Mouse (Mus musculus) adrenal gland, postnatal 10 days (tissue): ENCODE results near the gene Jam3. TPM values are rescaled to one million over a fixed set of nuclear protein-coding genes. Genes with fewer than 3 reads are reported as not detected.

ENCODE experiments used
- DNase-seq: peaks from one replicate; pipeline ENCODE4 v3.0.0; 2021; ENCODE audit warnings: mixed read lengths
- long read RNA-seq, 2 experiments: library from polyadenylated mRNA; stranded (forward); transcript quantifications; one replicate each; pipeline ENCODE4 v2.0.0; 2021
- total RNA-seq, 2 experiments: library from RNA; stranded (reverse); gene quantifications; 2 replicates each; pipeline ENCODE4 v1.2.3; 2021

The Jam3 gene
- total RNA-seq = 10 to 100 TPM; 31.2 to 35.0 TPM
- long read RNA-seq, experiment 1, transcript Jam3-201 (9 exons, 1,942 nt) = major isoform, 44 of 52 reads
- long read RNA-seq, experiment 1, partial matches to known transcripts = 1 of 52 reads
- long read RNA-seq, experiment 1, other reads (novel, unspliced or antisense) = 5 of 52 reads
- long read RNA-seq, experiment 2, transcript Jam3-201 (9 exons, 1,942 nt) = major isoform, 28 of 31 reads
- long read RNA-seq, experiment 2, partial matches to known transcripts = 0 of 31 reads
- long read RNA-seq, experiment 2, other reads (novel, unspliced or antisense) = 3 of 31 reads

GRCm38 (mm10) chr9:27154763-27155530 lies at the start of gene Jam3:
TSS of gene Jam3 (minus strand) at chr9:27155421.
- peak; percentile 95 for DNase-seq

- no peak for DNase-seq
These were observed 49.0 kb upstream of the Jam3 start for GRCm38 (mm10) chr9:27204201-27204600.

- DNase-seq = peak; percentile 65
These were observed 47.9 kb upstream of the Jam3 start for GRCm38 (mm10) chr9:27203134-27203533.

- no peak for DNase-seq
These were observed 46.4 kb upstream of the Jam3 start for GRCm38 (mm10) chr9:27201472-27202219.

GRCm38 (mm10) chr9:27193592-27194080 lies 38.4 kb upstream of the Jam3 start:
- DNase-seq = no peak

DNA sequence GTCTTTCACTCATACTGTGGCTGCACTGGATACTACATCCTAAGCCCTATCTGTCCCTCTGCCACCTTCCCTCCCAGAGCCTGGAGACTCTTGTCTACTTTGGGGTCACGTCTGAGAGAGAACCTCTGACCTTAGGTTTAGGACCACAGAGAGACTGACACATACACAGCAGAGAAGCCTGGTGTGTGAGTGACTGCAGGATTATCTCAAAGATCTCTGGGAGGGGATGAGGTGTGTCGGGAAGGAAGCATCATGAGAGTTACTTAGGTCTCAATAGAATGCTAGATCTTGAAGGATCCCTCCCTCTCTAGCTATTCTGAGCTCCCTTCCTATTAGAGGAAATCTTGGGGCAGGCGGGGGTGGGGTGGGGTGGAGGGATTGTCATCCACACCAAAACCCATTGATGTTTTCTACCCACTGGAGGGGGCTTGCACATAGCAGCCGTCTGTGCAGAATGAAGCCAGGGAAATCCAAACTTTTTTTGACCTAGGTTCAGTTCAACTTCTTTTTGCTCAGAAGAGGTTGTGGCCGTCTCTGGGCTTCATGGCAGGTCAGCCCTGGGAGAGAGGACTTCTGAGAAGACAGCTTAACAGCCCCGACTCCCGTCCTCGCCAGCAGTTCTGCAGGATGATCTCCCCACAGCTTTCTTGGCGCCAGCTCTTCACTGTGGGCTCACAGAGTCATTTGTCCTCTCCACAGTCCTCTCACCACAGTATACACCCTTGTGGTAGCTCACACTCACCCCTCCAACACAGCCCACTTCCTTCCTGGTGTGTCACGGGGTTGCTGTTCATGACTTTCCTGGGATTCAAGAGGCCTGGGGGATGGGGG lies 37.8 kb upstream of the Jam3 start:
- DNase-seq = no peak

DNA sequence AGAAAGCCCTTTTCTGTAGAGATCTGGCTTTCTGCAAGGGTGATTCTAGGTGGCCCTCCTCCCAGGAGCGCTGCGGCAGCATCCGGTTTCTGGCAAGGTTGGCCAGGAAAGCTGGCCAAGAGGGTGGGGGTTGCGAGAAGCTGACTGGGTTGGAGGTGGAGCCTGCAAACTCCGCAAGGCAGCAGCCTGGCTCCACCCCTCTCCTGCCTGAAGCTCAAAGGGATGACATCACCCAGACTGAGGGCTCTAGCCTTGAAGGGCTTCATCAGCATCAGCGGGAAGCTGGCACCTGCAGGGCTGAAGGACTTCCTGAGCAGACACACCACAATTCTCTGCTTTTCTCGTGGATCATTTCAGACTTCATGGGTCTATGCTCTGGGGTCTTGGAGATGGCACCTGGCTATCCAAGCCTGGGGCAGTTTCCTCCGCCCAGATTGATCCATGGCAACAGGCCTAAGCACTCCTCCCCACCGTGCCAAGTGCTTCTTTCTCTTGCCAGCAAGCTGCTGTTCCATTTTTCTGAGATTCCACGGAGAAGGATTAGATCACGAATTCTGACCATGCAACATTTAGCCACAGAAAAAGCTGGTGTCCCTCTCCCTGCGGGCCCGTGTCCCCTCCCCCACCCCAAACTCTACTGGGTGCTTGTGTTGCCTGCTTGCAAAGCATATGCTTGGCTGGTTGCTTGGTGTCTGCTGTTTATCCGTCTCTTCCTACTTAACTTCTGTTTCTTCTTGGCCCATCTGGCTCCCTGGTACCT lies 37.0 kb upstream of the Jam3 start:
- DNase-seq = peak; percentile 94

DNA sequence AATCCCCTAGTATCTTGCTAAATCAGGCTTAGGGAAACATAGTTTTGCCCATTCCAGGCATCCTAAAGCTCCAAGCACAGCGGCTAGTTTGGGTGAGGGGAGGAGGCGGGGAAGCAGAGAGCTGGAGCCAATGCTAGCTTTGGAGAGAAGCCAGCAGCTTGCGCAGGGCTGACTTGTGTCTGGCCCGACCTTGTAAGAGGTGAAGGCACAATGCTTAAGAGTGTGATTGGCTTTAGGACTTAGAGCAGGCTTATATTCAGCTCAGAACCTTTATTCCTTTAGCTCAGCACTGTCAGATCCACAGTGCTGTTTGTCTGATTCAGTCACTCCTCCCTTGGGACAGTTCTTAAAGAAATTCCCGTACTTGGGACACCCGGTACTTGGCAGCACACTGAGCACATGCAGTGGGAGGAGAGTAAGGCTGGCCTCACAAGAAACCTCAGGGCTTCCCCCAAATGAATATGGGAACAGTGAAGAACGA lies 36.3 kb upstream of the Jam3 start:
- peak; percentile 90 for DNase-seq

DNA sequence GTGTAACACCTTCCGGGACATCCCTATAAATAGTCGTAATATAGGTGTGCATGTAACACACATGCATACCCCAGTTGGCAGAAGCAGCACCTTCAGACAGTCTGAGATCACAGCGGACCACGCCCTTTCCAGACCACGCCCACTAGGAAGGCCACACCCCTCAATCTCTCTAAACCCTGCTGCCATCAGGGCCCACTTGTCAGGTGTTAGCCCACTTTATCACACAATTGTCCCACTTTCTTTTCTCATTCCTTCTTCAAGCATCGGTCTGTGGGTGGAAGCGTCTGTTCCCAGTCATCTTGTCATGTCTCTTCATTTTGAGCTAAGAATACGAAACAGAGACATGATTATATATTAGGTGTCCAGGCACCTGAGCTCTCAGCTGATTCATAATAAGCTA lies 35.2 kb upstream of the Jam3 start:
- no peak for DNase-seq

DNA sequence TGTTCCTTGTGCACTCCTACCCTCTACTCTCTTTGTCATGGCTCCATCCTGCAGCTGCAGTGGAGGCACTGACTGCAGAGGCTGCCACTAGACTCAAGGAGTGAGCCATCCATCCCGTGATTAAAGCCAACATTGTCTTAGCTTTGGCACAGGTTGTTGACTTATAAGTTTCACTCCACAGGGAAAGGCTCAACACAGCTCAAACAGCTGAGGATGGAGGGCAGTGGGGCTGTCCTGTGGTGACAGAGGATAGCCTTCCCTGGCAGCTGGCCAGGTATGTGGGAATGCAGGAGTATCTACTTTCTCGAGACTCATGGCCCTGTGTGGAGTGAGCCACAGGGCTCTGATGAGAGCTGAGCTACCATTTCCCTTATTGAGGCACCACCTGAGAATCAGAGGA lies 34.1 kb upstream of the Jam3 start:
- DNase-seq = no peak

- DNase-seq = no peak
These were observed 33.5 kb upstream of the Jam3 start for GRCm38 (mm10) chr9:27188677-27189241.

DNA sequence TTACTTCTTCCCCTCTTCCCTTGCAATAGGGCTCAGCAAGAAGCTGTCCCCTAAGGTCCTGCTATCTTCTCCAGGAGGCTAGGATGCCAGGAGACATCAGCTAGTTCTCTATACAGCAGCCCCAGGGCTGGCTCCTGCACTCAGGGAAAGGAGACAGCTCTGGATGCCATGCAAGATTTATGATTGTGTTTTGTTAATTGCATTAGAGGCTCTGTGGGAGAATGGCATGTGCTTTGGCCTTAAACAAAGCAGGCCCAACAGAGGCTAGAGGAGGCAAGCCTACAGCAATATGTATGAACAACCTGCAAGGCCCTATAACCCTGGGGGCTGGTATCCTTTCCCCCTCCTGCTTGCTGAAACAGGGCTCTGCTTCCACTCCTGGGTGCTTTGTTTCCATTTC lies 30.6 kb upstream of the Jam3 start:
- no peak for DNase-seq

DNA sequence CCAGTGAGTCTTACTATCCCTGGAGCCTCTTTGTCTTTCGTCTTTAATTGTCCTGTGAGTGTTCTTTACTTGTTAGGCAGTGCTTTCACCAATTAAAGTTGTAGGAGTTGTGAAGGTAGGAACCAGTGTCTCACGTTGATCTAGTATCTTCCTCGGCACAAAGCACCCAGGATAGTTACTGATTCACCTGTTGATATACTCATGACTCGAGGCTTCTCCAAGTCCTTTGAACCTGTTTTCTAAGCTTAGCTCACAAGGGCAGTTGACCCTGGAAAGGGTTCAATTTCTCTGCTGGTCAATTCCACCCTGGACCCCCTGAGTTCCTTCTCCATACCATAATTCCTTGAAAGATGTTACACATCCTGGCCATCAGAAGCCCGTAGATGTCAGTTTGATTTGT lies 26.9 kb upstream of the Jam3 start:
- DNase-seq = no peak

GRCm38 (mm10) chr9:27180492-27180891 lies 25.3 kb upstream of the Jam3 start:
- no peak for DNase-seq

- DNase-seq = no peak
These were observed 23.7 kb upstream of the Jam3 start for GRCm38 (mm10) chr9:27178935-27179334.

GRCm38 (mm10) chr9:27176154-27176553 lies 20.9 kb upstream of the Jam3 start:
- DNase-seq = peak; percentile 68

DNA sequence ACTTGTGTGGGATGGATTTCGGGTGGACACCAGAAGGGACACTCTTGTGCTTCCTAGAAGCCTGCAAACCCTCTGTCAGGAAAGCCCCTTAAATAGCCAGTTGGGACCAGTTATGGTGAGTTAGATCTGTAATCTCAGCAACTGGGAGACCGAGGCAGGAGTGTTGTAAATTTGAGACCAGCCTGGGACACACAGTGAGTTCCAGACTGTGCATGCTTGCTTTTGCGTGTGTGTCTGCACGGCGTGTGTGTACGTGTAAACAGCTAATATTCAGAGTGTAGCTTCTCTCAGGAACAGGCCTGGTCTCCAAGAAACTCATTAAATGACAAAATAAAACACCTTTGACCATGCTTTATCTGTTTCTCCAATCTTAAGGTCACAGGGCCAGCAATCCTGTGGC lies 20.5 kb upstream of the Jam3 start:
- DNase-seq = no peak

DNA sequence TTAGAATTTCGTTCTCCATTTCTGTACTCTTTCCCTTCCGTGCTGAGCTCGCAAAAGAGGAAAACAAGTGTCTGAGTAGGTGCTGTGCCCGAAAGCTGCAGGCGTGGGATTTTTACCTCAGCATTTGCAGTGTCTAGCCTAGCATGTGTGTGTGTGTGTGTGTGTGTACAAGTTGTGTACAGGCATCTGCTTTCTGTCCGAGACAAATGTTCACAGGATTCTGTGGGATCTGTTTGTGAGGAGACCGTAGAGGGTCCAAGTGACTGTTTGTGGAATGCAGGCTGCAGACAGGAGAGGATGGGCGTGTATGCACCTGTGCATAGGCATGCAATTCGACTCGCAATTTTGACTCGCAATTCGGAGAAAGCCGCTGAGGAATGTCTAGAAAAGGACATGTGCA lies 20.0 kb upstream of the Jam3 start:
- DNase-seq = no peak

DNA sequence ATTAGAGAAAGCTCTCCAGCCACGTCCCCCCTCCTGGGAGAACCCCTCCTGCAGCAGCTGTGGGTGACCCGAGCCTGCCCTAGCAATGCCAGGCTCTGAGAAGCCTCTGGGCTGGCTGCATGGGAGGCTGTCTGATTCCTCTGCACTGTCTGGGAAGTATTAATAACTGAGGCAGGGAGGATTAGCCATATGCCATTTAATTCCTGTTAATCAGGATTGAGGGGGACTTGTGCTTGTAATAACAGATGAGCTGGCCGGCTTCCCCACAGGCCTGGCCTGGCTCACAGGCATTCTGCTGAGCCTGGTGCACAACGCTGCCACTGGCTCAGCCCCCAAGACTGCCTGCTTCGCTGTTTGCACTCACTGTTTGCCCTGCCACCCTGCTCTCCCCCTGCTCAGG lies 18.9 kb upstream of the Jam3 start:
- DNase-seq = no peak

DNA sequence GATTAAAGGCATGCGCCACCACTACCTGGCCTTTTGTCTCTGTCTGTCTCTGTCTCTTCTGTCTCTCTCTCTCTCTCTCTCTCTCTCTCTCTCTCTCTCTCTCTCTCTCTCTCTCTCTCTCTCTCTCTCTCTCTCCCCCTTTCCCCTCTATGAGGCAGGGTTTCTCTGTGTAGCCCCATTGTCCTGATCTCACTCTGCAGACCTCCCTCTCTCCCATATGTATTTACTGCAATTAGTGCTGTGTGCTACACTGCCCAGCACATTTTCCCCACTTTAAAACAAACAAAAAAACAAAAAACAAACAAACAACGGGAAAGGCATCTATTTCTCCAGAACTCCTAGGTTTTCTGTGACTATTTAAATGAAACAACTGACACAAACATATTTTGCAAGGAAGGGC lies 18.4 kb upstream of the Jam3 start:
- DNase-seq = no peak

- DNase-seq = no peak
These were observed 17.6 kb upstream of the Jam3 start for GRCm38 (mm10) chr9:27172839-27173238.
